Mouse (Mus musculus): ENCODE results near the gene Hoxa6. TPM values are rescaled to one million over a fixed set of nuclear protein-coding genes. Genes with fewer than 3 reads are reported as not detected.

The Hoxa6 gene
- total and polyA plus RNA-seq, 2 experiments from 2014 or later, result 6.0 to 12.3 TPM

DNA sequence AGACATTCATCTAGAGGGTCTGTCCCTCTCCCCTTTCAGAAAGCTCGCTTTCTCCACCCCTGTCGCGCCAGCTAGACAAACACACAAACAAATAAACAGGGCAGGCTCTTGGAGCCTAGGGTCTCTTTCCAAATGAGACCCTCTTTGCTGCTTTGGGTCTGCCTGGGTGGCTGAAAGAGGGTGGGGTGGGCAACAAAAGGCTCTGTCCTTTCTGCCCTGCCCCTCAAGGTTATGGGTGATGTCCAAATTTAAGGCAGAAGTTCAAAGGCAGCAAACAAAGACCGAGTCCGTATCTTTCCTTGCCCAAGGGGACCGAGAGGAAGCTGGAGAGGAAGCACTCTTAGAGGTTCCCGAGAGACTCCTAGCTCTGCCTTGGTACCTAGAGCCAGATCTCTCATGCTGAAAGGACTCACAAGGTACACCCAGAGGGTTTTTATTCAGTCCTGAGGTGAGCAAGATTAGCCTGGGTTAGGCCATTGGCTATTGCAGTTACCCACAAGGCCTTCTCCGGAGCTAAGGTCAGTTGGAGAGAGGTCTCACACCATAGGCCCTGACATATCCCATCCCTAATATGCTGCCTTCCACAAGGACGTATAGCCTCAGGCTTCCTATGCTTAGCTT, 32.6 kb upstream of the Hoxa6 start:
- DNase-seq (ENCODE audit: low spot score) (no peak), ATAC-seq (no peak)
- H3K4me1 ChIP-seq (ENCODE audit: insufficient read depth, low read length), result no peaks in the 10 kb centered on the region
- no peaks in the 10 kb centered on the region for H3K36me3 ChIP-seq (ENCODE audit: insufficient read depth, low read length)
- H3K9ac ChIP-seq (replicated peaks; ENCODE audit: low read length), result no peak overlapping the region
- peaks cover 99% of the 10 kb centered on the region for H3K27me3 ChIP-seq (ENCODE audit: insufficient read depth, low read length)
- TF ChIP-seq CTCF (IDR thresholded peaks at IDR 0.05; ENCODE audit: low read depth), result no peak
- WGBS, result 5% methylated on average over 9 of the region's 9 CpGs
- no peak overlapping the region for H3K4me3 ChIP-seq (ENCODE audit: low read length)
- no peaks in the 10 kb centered on the region for H3K9me3 ChIP-seq (ENCODE audit: low read length)
- H3K27ac ChIP-seq, result no peak overlapping the region
- H3K4me2 ChIP-seq (ENCODE audit: low read depth, low read length), result no peak overlapping the region

DNA sequence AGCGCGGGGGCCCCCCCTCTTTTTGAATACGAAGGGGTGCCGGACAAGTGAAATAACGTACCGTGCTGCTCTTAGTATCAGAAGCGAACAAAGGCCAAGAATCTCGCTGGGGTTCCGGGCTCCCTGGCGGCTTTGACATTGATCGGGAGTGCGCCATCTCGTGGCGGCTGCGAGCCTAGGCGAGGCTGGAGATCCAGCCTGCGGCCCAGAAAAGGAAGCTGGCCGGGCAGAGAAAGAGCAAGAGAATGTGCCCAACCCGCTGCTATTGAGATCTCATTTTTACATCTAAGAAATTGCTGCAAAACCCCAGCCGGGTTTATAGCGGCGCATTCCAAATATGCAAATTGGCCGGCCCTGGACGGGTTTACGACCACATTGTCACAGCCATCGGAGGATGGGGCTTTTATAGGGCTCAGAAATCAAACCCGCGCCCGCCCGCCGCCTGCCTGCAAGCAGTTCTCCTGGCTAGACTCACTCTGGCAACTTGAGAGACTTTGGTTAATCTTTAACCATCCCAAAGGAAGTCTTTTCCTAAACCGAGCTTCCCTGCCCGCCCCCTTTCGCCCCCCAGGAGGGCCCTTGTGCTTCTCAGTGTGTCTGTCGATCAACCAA, 32.0 kb upstream of the Hoxa6 start, which contains the start of gene Hoxa10:
TSS of gene Hoxa10 (minus strand) at position 466 of the 612 bp plus-strand sequence.
- no peaks in the 10 kb centered on the region for H3K36me3 ChIP-seq (ENCODE audit: insufficient read depth, low read length)
- no peak within 1 kb of the TSS for H3K4me3 ChIP-seq (ENCODE audit: low read length)
- peaks cover 99% of the 10 kb centered on the region for H3K27me3 ChIP-seq (ENCODE audit: insufficient read depth, low read length)
- no peak within 1 kb of the TSS for H3K4me2 ChIP-seq (ENCODE audit: low read depth, low read length)
- no peaks in the 10 kb centered on the region for H3K4me1 ChIP-seq (ENCODE audit: insufficient read depth, low read length)
- peak; percentile 74 for TF ChIP-seq CTCF (IDR thresholded peaks at IDR 0.05; ENCODE audit: low read depth)
- WGBS, result 1% methylated on average over 35 of the region's 35 CpGs
- no peaks in the 10 kb centered on the region for H3K9me3 ChIP-seq (ENCODE audit: low read length)
- ATAC-seq, result no peak
- DNase-seq (ENCODE audit: low spot score), result peak; percentile 72
- H3K27ac ChIP-seq, result no peak within 1 kb of the TSS
- no peak within 1 kb of the TSS for H3K9ac ChIP-seq (replicated peaks; ENCODE audit: low read length)

DNA sequence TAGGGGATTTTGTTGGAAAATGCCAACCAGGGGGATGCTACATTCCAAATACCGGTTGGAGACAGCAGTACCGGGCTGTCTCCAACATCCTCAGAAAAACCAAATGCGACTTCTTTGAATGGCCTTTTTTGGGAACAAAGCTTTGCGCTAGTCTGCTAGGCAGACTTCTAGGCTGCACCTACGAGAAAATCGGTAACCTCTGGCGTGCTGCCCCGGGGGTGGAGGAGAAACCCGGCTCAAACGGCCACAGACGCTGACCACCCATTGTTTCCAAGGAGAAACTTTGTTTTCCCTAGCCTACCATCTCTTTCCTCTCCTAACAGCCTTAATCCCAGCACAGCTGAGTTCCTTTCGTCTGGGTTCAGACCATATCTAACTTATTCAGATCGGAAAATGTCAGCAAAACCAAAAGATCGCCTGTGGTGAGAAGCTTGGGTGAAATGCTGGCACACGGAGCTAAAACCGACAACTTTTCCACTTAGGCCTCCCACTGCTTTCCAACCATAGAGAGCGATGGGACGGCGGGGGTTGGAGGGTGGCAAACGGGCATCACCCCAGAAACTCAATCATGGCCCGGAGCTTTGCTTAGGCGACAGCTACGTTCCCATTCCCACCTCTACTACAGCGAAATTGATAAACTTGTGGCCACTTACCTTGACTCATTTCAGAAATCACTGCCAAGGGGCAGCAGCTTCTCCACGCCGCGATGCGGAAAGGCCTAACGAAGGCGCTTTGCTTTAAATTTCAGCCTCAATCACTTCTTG, 31.3 kb upstream of the Hoxa6 start:
- Histone ChIP-seq H3K9me3 (ENCODE audit: low read length) (no peaks in the 10 kb centered on the region), H3K9ac (replicated peaks; ENCODE audit: low read length) (no peak overlapping the region), H3K36me3 (ENCODE audit: insufficient read depth, low read length) (no peaks in the 10 kb centered on the region), H3K27me3 (ENCODE audit: insufficient read depth, low read length) (peaks cover 99% of the 10 kb centered on the region), H3K4me1 (ENCODE audit: insufficient read depth, low read length) (no peaks in the 10 kb centered on the region), H3K4me3 (ENCODE audit: low read length) (no peak overlapping the region), H3K27ac (no peak overlapping the region), H3K4me2 (ENCODE audit: low read depth, low read length) (no peak overlapping the region)
- no peak for TF ChIP-seq CTCF (IDR thresholded peaks at IDR 0.05; ENCODE audit: low read depth)
- DNase-seq (ENCODE audit: low spot score) (no peak), ATAC-seq (no peak)
- WGBS, result 3% methylated on average over 30 of the region's 30 CpGs

DNA sequence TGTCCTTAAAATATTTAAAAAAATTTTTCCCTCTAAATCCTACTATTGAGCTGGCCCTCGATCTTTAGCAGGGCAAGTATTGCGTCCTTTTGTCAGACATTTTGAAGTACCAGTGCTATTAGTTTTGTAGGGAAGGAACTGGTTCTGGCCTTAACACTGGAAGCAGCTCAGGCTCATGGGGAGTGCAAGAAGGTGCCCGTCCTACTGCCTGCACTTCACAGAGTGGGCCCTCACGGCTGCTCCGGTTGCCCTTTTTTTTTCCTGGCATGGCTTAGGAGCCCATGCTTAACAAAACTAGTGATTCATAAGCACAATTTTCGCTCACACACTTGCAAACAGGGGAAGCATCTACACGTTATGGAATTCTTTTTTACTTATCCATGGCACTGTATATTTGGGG, 30.5 kb upstream of the Hoxa6 start:
- ATAC-seq, result no peak
- Histone ChIP-seq H3K9ac (replicated peaks; ENCODE audit: low read length) (no peak overlapping the region), H3K36me3 (ENCODE audit: insufficient read depth, low read length) (no peaks in the 10 kb centered on the region), H3K4me2 (ENCODE audit: low read depth, low read length) (no peak overlapping the region), H3K4me3 (ENCODE audit: low read length) (no peak overlapping the region), H3K27ac (no peak overlapping the region), H3K4me1 (ENCODE audit: insufficient read depth, low read length) (no peaks in the 10 kb centered on the region), H3K27me3 (ENCODE audit: insufficient read depth, low read length) (peaks cover 100% of the 10 kb centered on the region), H3K9me3 (ENCODE audit: low read length) (no peaks in the 10 kb centered on the region)
- DNase-seq (ENCODE audit: low spot score), result no peak
- no peak for TF ChIP-seq CTCF (IDR thresholded peaks at IDR 0.05; ENCODE audit: low read depth)
- 3% methylated on average over 7 of the region's 7 CpGs for WGBS

DNA sequence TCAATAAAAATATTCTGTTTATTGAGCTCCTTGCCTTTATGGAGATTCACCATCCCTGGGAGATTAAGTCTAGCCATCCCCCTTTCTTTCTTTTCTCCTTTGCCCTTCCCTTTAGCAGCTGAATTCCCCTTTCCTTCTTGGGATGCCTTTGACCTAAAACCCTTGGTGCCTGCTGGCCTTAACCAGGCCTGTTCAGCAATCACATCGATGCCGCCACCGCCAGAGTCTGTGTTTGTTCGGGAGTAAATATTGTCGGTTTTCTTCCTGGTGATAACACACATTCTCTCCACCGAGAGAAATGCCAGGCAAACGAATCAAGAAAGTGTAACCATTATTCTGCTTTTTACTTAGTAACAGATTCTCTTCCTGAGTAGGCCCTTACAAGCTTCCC, 29.6 kb upstream of the Hoxa6 start:
- no peak for TF ChIP-seq CTCF (IDR thresholded peaks at IDR 0.05; ENCODE audit: low read depth)
- 5% methylated on average over 7 of the region's 7 CpGs for WGBS
- Histone ChIP-seq H3K4me1 (ENCODE audit: insufficient read depth, low read length) (no peaks in the 10 kb centered on the region), H3K27ac (no peak overlapping the region), H3K9ac (replicated peaks; ENCODE audit: low read length) (no peak overlapping the region), H3K9me3 (ENCODE audit: low read length) (no peaks in the 10 kb centered on the region), H3K4me3 (ENCODE audit: low read length) (no peak overlapping the region), H3K36me3 (ENCODE audit: insufficient read depth, low read length) (no peaks in the 10 kb centered on the region), H3K27me3 (ENCODE audit: insufficient read depth, low read length) (peaks cover 99% of the 10 kb centered on the region), H3K4me2 (ENCODE audit: low read depth, low read length) (no peak overlapping the region)
- DNase-seq (ENCODE audit: low spot score) (no peak), ATAC-seq (no peak)

DNA sequence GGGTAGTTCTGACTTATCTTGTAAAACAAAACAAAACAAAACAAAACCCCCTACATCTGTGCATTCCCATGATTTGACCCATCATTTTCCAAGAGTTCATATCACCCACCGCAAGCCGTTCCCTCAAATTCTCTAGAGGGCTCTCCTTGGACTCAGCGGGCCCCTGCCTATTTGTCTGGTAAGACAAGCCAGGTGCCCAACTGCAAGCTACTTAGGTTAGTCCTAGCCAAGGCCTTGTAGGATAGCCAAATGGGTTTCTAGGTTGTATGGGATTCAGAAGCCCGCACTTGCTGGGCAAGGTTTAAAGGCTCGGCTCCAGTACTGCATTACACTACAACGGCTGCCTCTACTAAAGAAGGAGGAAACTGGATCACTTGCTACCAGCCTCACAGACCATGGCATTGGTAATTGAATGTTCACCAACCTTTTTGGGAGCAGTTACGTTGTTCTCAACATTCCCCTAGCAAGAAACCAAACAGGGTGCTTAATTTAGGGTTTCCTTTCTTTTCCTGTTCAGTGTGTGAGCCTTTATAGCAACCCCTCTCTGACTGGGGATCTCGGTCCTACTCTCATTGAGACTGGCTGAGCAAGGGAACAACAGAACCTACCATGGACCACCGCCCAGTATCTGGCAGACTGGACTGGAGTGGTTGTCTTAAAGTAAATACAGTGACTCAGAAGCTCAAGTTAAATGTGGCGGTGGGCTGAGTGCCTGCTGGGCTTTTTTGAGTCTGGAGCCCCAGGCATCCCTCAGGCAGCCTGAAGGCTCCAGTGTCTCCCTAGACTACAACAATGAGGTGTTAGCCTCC, 29.0 kb upstream of the Hoxa6 start:
- no peak for TF ChIP-seq CTCF (IDR thresholded peaks at IDR 0.05; ENCODE audit: low read depth)
- no peaks in the 10 kb centered on the region for H3K4me1 ChIP-seq (ENCODE audit: insufficient read depth, low read length)
- H3K36me3 ChIP-seq (ENCODE audit: insufficient read depth, low read length), result no peaks in the 10 kb centered on the region
- no peak overlapping the region for H3K9ac ChIP-seq (replicated peaks; ENCODE audit: low read length)
- no peak overlapping the region for H3K27ac ChIP-seq
- 8% methylated on average over 10 of the region's 10 CpGs for WGBS
- no peak for DNase-seq (ENCODE audit: low spot score)
- no peaks in the 10 kb centered on the region for H3K9me3 ChIP-seq (ENCODE audit: low read length)
- no peak overlapping the region for H3K4me3 ChIP-seq (ENCODE audit: low read length)
- H3K27me3 ChIP-seq (ENCODE audit: insufficient read depth, low read length), result peaks cover 99% of the 10 kb centered on the region
- no peak for ATAC-seq
- no peak overlapping the region for H3K4me2 ChIP-seq (ENCODE audit: low read depth, low read length)
